In genomic region chr17:25363726-25364125, GRCm38 (mm10) we compare ENCODE assay signal across 9 mouse cellular contexts. TPM values are rescaled to one million over a fixed set of nuclear protein-coding genes. Genes with fewer than 3 reads are reported as not detected.
DNase-seq lines count a peak whose midpoint lies in the region; ATAC-seq and TF ChIP-seq lines count a peak whose summit lies in the region.
"Had no signal": no experiment of that assay in that cellular context is flagged by ENCODE, and none has a peak within 500 bp of the region (broad histone marks: within the 10 kb centered on the region; RNA-seq: fewer than 3 reads in every experiment).

No protein-coding gene starts in this region.

- no peak overlapping the region for H3K4me2 ChIP-seq in kidney, embryonic 14.5 days (replicated peaks; ENCODE audit: low read depth, low read length)
- H3K4me2 ChIP-seq: midbrain, embryonic 12.5 days had no signal

- H3K4me1 ChIP-seq in kidney, embryonic 14.5 days (ENCODE audit: control insufficient read depth, insufficient read depth, low read length) = no peaks in the 10 kb centered on the region
- peaks cover 22% of the 10 kb centered on the region for H3K4me1 ChIP-seq in G1E (ENCODE audit: insufficient read depth, low read depth, low read length)
- H3K4me1 ChIP-seq: midbrain, embryonic 12.5 days had no signal

- H3K27me3 ChIP-seq in kidney, embryonic 14.5 days (ENCODE audit: control insufficient read depth, insufficient read depth, low read length) = no peaks in the 10 kb centered on the region
- H3K27me3 ChIP-seq in G1E (ENCODE audit: insufficient read depth, low read length) = peaks cover 28% of the 10 kb centered on the region

- TF ChIP-seq CTCF in G1E (IDR thresholded peaks at IDR 0.05; ENCODE audit: low read depth, low read length) = peak; percentile 90

- H3K9ac ChIP-seq in kidney, embryonic 14.5 days (ENCODE audit: low read depth, low read length) = no peak overlapping the region
- H3K9ac ChIP-seq: midbrain, embryonic 12.5 days had no signal

- no peaks in the 10 kb centered on the region for H3K36me3 ChIP-seq in kidney, embryonic 14.5 days (ENCODE audit: control insufficient read depth, insufficient read depth, low read length)
- H3K36me3 ChIP-seq in G1E (replicated peaks) = no peaks in the 10 kb centered on the region
- H3K36me3 ChIP-seq: midbrain, embryonic 12.5 days had no signal

- WGBS in kidney, embryonic 14.5 days = 14% methylated on average over 1 of the region's 1 CpGs

- no peak for ATAC-seq in kidney, embryonic 14.5 days (ENCODE audit: low FRiP score, low TSS enrichment)
- ATAC-seq in G1E (ENCODE audit: extremely low read depth, insufficient number of reproducible peaks, low FRiP score, poor library complexity, severe bottlenecking) = peak; percentile 34; the same call in 1 of the 2 replicates

- H3K9me3 ChIP-seq in kidney, embryonic 14.5 days (ENCODE audit: control insufficient read depth, low read length) = no peaks in the 10 kb centered on the region
- no peaks in the 10 kb centered on the region for H3K9me3 ChIP-seq in G1E (replicated peaks)
- H3K9me3 ChIP-seq: midbrain, embryonic 12.5 days had no signal

- intact Hi-C loops in left cerebral cortex, postnatal 14 days (cut with DNase I) = loop anchor here (2.0 kb wide), 1 partner anchor 29 kb away; no protein-coding TSS in a partner anchor

- no peak overlapping the region for H3K4me3 ChIP-seq in kidney, embryonic 14.5 days (ENCODE audit: low read length)
- no peak overlapping the region for H3K4me3 ChIP-seq in G1E (ENCODE audit: low read depth, low read length)
- H3K4me3 ChIP-seq: midbrain, embryonic 12.5 days had no signal

- peak; percentile 47 for DNase-seq in kidney, adult 9 months
- peak; percentile 20 for DNase-seq in CD4-positive helper T cell, adult 2 months (ENCODE audit: low read depth, low spot score)
- peak; percentile 75 for DNase-seq in G1E (ENCODE audit: low spot score)
- DNase-seq in cerebellum, postnatal 10 days = peak; percentile 71 to 74
- peak; percentile 34 to 49 for DNase-seq in left cerebral cortex, postnatal 14 days (ENCODE audit: low spot score in 2 of 2)
- DNase-seq in right cerebral cortex, postnatal 25 days = peak; percentile 40

- no peak overlapping the region for H3K27ac ChIP-seq in kidney, embryonic 14.5 days (ENCODE audit: low read depth, low read length)
- H3K27ac ChIP-seq: midbrain, embryonic 12.5 days had no signal

RNA-seq across cellular contexts. Expression of gene Tpsb2, which starts 2.4 kb away (rescaled TPM):
- polyA plus RNA-seq in kidney, embryonic 14.5 days (2014; fragmentation: Nextera tagmentation; extraction: Ambion mirVana) = 0.30 and 0.57 TPM in 2 replicates
- 0.58 TPM in 1 of 2 replicates, not detected in the other for total RNA-seq in G1E (2014; fragmentation: Nextera tagmentation)
- 12.9 and 15.4 TPM in 2 replicates for total RNA-seq in G1E (2017)
- not detected in 2 replicates for polyA plus RNA-seq in G1E (2012)
- under 1 TPM in 1 of 2 experiments, not detected in 1; 0.26 TPM for total RNA-seq in left cerebral cortex, postnatal 14 days (2021)
- total RNA-seq: hematopoietic stem cell, adult 5-6 weeks had no signal
- polyA plus RNA-seq: midbrain, embryonic 12.5 days had no signal

RNA-seq across cellular contexts. Expression of gene Tpsg1, which starts 5.3 kb away (rescaled TPM):
- 0.49 TPM in 1 of 2 replicates, not detected in the other for polyA plus RNA-seq in kidney, embryonic 14.5 days (2014; fragmentation: Nextera tagmentation; extraction: Ambion mirVana)
- total RNA-seq in G1E (2014; fragmentation: Nextera tagmentation) = not detected in 2 replicates
- total RNA-seq in G1E (2017) = 0.60 and 0.70 TPM in 2 replicates
- polyA plus RNA-seq in G1E (2012) = not detected in 2 replicates
- not detected for total RNA-seq in left cerebral cortex, postnatal 14 days (2021)
- total RNA-seq: hematopoietic stem cell, adult 5-6 weeks had no signal

RNA-seq across cellular contexts. Expression of gene Tpsab1, which starts 18.4 kb away (rescaled TPM):
- 0.27 and 0.39 TPM in 2 replicates for polyA plus RNA-seq in kidney, embryonic 14.5 days (2014; fragmentation: Nextera tagmentation; extraction: Ambion mirVana)
- total RNA-seq in G1E (2014; fragmentation: Nextera tagmentation) (0.75 TPM in 1 of 2 replicates, not detected in the other), G1E (2017) (14.2 and 14.5 TPM in 2 replicates)
- 0.12 and 0.14 TPM in 2 replicates for polyA plus RNA-seq in G1E (2012)
- not detected for total RNA-seq in left cerebral cortex, postnatal 14 days (2021)
- total RNA-seq: hematopoietic stem cell, adult 5-6 weeks had no signal
- polyA plus RNA-seq: midbrain, embryonic 12.5 days had no signal

RNA-seq across cellular contexts. Expression of gene Prss29, which starts 45.3 kb away (rescaled TPM):
- not detected in 2 replicates for polyA plus RNA-seq in kidney, embryonic 14.5 days (2014; fragmentation: Nextera tagmentation; extraction: Ambion mirVana)
- total RNA-seq in G1E (2014; fragmentation: Nextera tagmentation) (not detected in 2 replicates), G1E (2017) (not detected in 2 replicates)
- polyA plus RNA-seq in G1E (2012) = not detected in 2 replicates
- total RNA-seq in left cerebral cortex, postnatal 14 days (2021) = not detected
- total RNA-seq: hematopoietic stem cell, adult 5-6 weeks had no signal
- polyA plus RNA-seq: midbrain, embryonic 12.5 days had no signal

RNA-seq across cellular contexts. Expression of gene Prss28, which starts 55.3 kb away (rescaled TPM):
- polyA plus RNA-seq in kidney, embryonic 14.5 days (2014; fragmentation: Nextera tagmentation; extraction: Ambion mirVana) = not detected in 2 replicates
- total RNA-seq in G1E (2014; fragmentation: Nextera tagmentation) (not detected in 2 replicates), G1E (2017) (0.11 TPM in 1 of 2 replicates, not detected in the other)
- polyA plus RNA-seq in G1E (2012) = not detected in 2 replicates
- total RNA-seq in left cerebral cortex, postnatal 14 days (2021) = not detected
- total RNA-seq: hematopoietic stem cell, adult 5-6 weeks had no signal
- polyA plus RNA-seq: midbrain, embryonic 12.5 days had no signal

Comparison
In these comparisons a context has a peak if more than half of its experiments do, and no peak if none do; other contexts are left out.
1. DNase-seq: peak in every context shown above with its lines; median percentile 75 in G1E; 72 in cerebellum, postnatal 10 days; 47 in kidney, adult 9 months; 42 in left cerebral cortex, postnatal 14 days; 40 in right cerebral cortex, postnatal 25 days; 20 in CD4-positive helper T cell, adult 2 months.